Mouse (Mus musculus) embryonic facial prominence, embryonic 13.5 days (tissue): ENCODE results near the gene Polr2l. TPM values are rescaled to one million over a fixed set of nuclear protein-coding genes. Genes with fewer than 3 reads are reported as not detected.

ENCODE experiments used
- ATAC-seq: fragments of 200-750 bp; cut with Nextera tagmentation; 2 replicates; pipeline ENCODE4 v1.8.0; 2017; ENCODE audit warnings: low read depth; ENCODE audit not compliant: insufficient number of reproducible peaks, insufficient read depth, low FRiP score, low TSS enrichment
- H3K27ac ChIP-seq: fragments of 300-500 bp; sonication (generic); 2 replicates; pipeline ENCODE4 v1.5.1; 2015; ENCODE audit warnings: moderate library complexity, mild to moderate bottlenecking, inconsistent platforms
- H3K27me3 ChIP-seq: fragments of 300-500 bp; sonication (generic); 2 replicates; pipeline ENCODE4 v1.6.1; 2015; ENCODE audit warnings: mild to moderate bottlenecking, inconsistent platforms
- H3K36me3 ChIP-seq: fragments of 300-500 bp; sonication (generic); 2 replicates; pipeline ENCODE4 v1.6.1; 2015; ENCODE audit warnings: mild to moderate bottlenecking, inconsistent platforms
- H3K4me1 ChIP-seq: fragments of 300-500 bp; sonication (generic); 2 replicates; pipeline ENCODE4 v1.6.1; 2015; ENCODE audit warnings: inconsistent platforms
- H3K4me2 ChIP-seq: fragments of 300-500 bp; sonication (generic); 2 replicates; pipeline ENCODE4 v1.6.1; 2015; ENCODE audit warnings: moderate library complexity, mild to moderate bottlenecking, inconsistent platforms
- H3K4me3 ChIP-seq: fragments of 300-500 bp; sonication (generic); 2 replicates; pipeline ENCODE4 v1.5.1; 2015; ENCODE audit warnings: mild to moderate bottlenecking, inconsistent platforms
- H3K9ac ChIP-seq: fragments of 300-500 bp; sonication (generic); 2 replicates; pipeline ENCODE4 v1.6.1; 2015; ENCODE audit warnings: mild to moderate bottlenecking, inconsistent platforms
- H3K9me3 ChIP-seq: fragments of 300-500 bp; sonication (generic); 2 replicates; pipeline ENCODE4 v1.6.1; 2016; ENCODE audit warnings: inconsistent platforms
- WGBS: fragments of 180-500 bp; shearing (Covaris S2); methylation state at CpG from one replicate; pipeline ENCODE4 v1.1.7; 2015; ENCODE audit warnings: mixed read lengths; 5-methylcytosine and 5-hydroxymethylcytosine counted together
- polyA plus RNA-seq: library from polyadenylated mRNA; unstranded; fragments of >200 nt; fragmentation: Nextera tagmentation; extraction: Ambion mirVana; gene quantifications from 2 replicates; pipeline ENCODE4 v1.2.1, GENCODE M21; 2015

The Polr2l gene
- polyA plus RNA-seq, 1 experiment from 2014 or later = 70.3 TPM

GRCm38 (mm10) chr7:141426948-141427730, 47.8 kb downstream of the Polr2l start:
- no peak overlapping the region for H3K4me2 ChIP-seq
- H3K27ac ChIP-seq = no peak overlapping the region
- H3K9ac ChIP-seq = no peak overlapping the region
- peaks cover 21% of the 10 kb centered on the region for H3K36me3 ChIP-seq
- no peaks in the 10 kb centered on the region for H3K9me3 ChIP-seq
- no peak for ATAC-seq
- peaks cover 15% of the 10 kb centered on the region; the same call in 1 of the 2 replicates for H3K4me1 ChIP-seq
- 77% methylated on average over 12 of the region's 12 CpGs for WGBS
- H3K27me3 ChIP-seq = no peaks in the 10 kb centered on the region
- no peak overlapping the region for H3K4me3 ChIP-seq

GRCm38 (mm10) chr7:141423811-141424210, 51.1 kb downstream of the Polr2l start:
- Histone ChIP-seq H3K4me2 (no peak overlapping the region), H3K9ac (no peak overlapping the region), H3K27ac (no peak overlapping the region), H3K4me3 (no peak overlapping the region), H3K9me3 (no peaks in the 10 kb centered on the region), H3K4me1 (0 out of 2 replicates have a peak, but pooled peaks cover 4% of the 10 kb centered on the region), H3K36me3 (no peaks in the 10 kb centered on the region), H3K27me3 (no peaks in the 10 kb centered on the region)
- no peak for ATAC-seq
- WGBS = 70% methylated on average over 4 of the region's 4 CpGs

Other genes with a start within 250 kb of the Polr2l start
- 78.5 and 82.0 TPM in 2 replicates for gene Phrf1, start 246.3 kb downstream of the Polr2l start, polyA plus RNA-seq
- 2.0 and 2.4 TPM in 2 replicates for gene Irf7, start 208.7 kb downstream of the Polr2l start, polyA plus RNA-seq
- 2.0 TPM in 1 of 2 replicates, not detected in the other for gene Cdhr5, start 198.3 kb downstream of the Polr2l start, polyA plus RNA-seq
- 1.1 and 1.9 TPM in 2 replicates for gene Sct, start 196.0 kb downstream of the Polr2l start, polyA plus RNA-seq
- gene Drd4, start 183.1 kb downstream of the Polr2l start, polyA plus RNA-seq = 1.3 and 1.7 TPM in 2 replicates
- 81.1 and 83.3 TPM in 2 replicates for gene Deaf1, start 147.4 kb downstream of the Polr2l start, polyA plus RNA-seq
- 57.7 and 58.0 TPM in 2 replicates for gene Tmem80, start 147.4 kb downstream of the Polr2l start, polyA plus RNA-seq
- 12.1 and 13.1 TPM in 2 replicates for gene Eps8l2, start 136.3 kb downstream of the Polr2l start, polyA plus RNA-seq
- 268 and 277 TPM in 2 replicates for gene Taldo1, start 82.9 kb downstream of the Polr2l start, polyA plus RNA-seq
- gene Gatd1, start 61.0 kb downstream of the Polr2l start, polyA plus RNA-seq = 73.2 and 74.2 TPM in 2 replicates
- 2.8 and 3.4 TPM in 2 replicates for gene Cend1, start 45.6 kb downstream of the Polr2l start, polyA plus RNA-seq
- gene Slc25a22, start 37.2 kb downstream of the Polr2l start, polyA plus RNA-seq = 32.4 and 35.3 TPM in 2 replicates
- 11.4 and 12.0 TPM in 2 replicates for gene Pidd1, start 31.1 kb downstream of the Polr2l start, polyA plus RNA-seq
- 1,344 and 1,500 TPM in 2 replicates for gene Rplp2, start 27.8 kb downstream of the Polr2l start, polyA plus RNA-seq
- gene Pnpla2, start 19.9 kb downstream of the Polr2l start, polyA plus RNA-seq = 13.4 and 13.5 TPM in 2 replicates
- gene Cracr2b, start 14.0 kb downstream of the Polr2l start, polyA plus RNA-seq = 11.5 and 12.7 TPM in 2 replicates
- gene Cd151, start 7.7 kb downstream of the Polr2l start, polyA plus RNA-seq = 16.5 and 16.6 TPM in 2 replicates
- gene Tspan4, start 108 bp upstream of the Polr2l start, polyA plus RNA-seq = 46.4 and 55.6 TPM in 2 replicates
- 34.6 and 40.5 TPM in 2 replicates for gene Chid1, start 64.7 kb upstream of the Polr2l start, polyA plus RNA-seq
- gene Ap2a2, start 87.0 kb upstream of the Polr2l start, polyA plus RNA-seq = 80.1 and 82.9 TPM in 2 replicates
- gene Muc6, start 180.2 kb upstream of the Polr2l start, polyA plus RNA-seq = 0.18 and 0.30 TPM in 2 replicates
- 1.4 and 1.7 TPM in 2 replicates for gene Muc2, start 215.2 kb upstream of the Polr2l start, polyA plus RNA-seq